Mouse (Mus musculus) bone marrow macrophage, adult 2 months (primary cell): ENCODE data around the gene Fancd2os. TPM values are rescaled to one million over a fixed set of nuclear protein-coding genes. Genes with fewer than 3 reads are reported as not detected.

Experiments used
- H3K27ac ChIP-seq: 2 replicates; pipeline ENCODE4 v1.5.1; 2012; ENCODE audit warnings: low read depth, low read length; ENCODE audit not compliant: insufficient read depth
- H3K4me1 ChIP-seq: 2 replicates; pipeline ENCODE4 v1.6.1; 2012; ENCODE audit warnings: low read length; ENCODE audit not compliant: control insufficient read depth, insufficient read depth
- H3K4me3 ChIP-seq: 2 replicates; pipeline ENCODE4 v1.5.1; 2012; ENCODE audit warnings: mild to moderate bottlenecking, low read length, moderate library complexity; ENCODE audit not compliant: insufficient read depth
- CTCF ChIP-seq: IDR thresholded peaks from 2 replicates; pipeline ENCODE4 v1.5.1; 2012; ENCODE audit warnings: low read depth, mild to moderate bottlenecking, low read length, moderate library complexity
- POLR2A ChIP-seq: IDR thresholded peaks from 2 replicates; pipeline ENCODE4 v1.6.1; 2012; ENCODE audit warnings: mild to moderate bottlenecking, low read depth, low read length, borderline replicate concordance
- polyA plus RNA-seq: library from polyadenylated mRNA; stranded (reverse); fragments of >200 nt; gene quantifications from 2 replicates; pipeline ENCODE4 v1.2.4, GENCODE M21; 2012; ENCODE audit not compliant: missing spikeins, insufficient read depth, insufficient read length

The Fancd2os gene
- polyA plus RNA-seq, 1 experiment: not detected

GRCm38 (mm10) chr6:113632863-113633262 lies 32.3 kb upstream of the Fancd2os start:
- no peak overlapping the region for H3K4me3 ChIP-seq

GRCm38 (mm10) chr6:113630322-113630721 lies 29.8 kb upstream of the Fancd2os start:
- no peak overlapping the region for H3K4me3 ChIP-seq
- H3K27ac ChIP-seq: peak overlapping the region; percentile 65
- peaks cover 28% of the 10 kb centered on the region for H3K4me1 ChIP-seq
- TF ChIP-seq CTCF: no peak
- no peak for TF ChIP-seq POLR2A

More at GRCm38 (mm10) chr6:113632863-113633262, 32.3 kb upstream of the Fancd2os start:
- Histone ChIP-seq H3K27ac (no peak overlapping the region), H3K4me1 (peaks cover 22% of the 10 kb centered on the region)
- TF ChIP-seq CTCF: no peak
- TF ChIP-seq POLR2A: no peak

GRCm38 (mm10) chr6:113624989-113625770 lies 24.7 kb upstream of the Fancd2os start:
- Histone ChIP-seq H3K27ac (no peak overlapping the region), H3K4me3 (peak overlapping the region; percentile 81)
- TF ChIP-seq POLR2A (no peak), CTCF (no peak)

GRCm38 (mm10) chr6:113623941-113624751 lies 23.6 kb upstream of the Fancd2os start, which contains the start of gene Vhl:
Gene Vhl (plus strand): TSS chr6:113623959.
- Histone ChIP-seq H3K4me1 (peaks cover 22% of the 10 kb centered on the region), H3K27ac (peak within 1 kb of the TSS; percentile 49), H3K4me3 (peak within 1 kb of the TSS; percentile 81)
- TF ChIP-seq POLR2A: no peak

More at GRCm38 (mm10) chr6:113624989-113625770, 24.7 kb upstream of the Fancd2os start:
- peaks cover 32% of the 10 kb centered on the region for H3K4me1 ChIP-seq

GRCm38 (mm10) chr6:113623386-113623785 lies 22.9 kb upstream of the Fancd2os start:
- H3K27ac ChIP-seq: no peak overlapping the region
- H3K4me1 ChIP-seq: peaks cover 19% of the 10 kb centered on the region
- no peak for TF ChIP-seq CTCF
- no peak for TF ChIP-seq POLR2A
- peak overlapping the region; percentile 57 for H3K4me3 ChIP-seq

GRCm38 (mm10) chr6:113615489-113615888 lies 15.0 kb upstream of the Fancd2os start:
- H3K4me1 ChIP-seq: peaks cover 3% of the 10 kb centered on the region; the same call in 1 of the 2 replicates
- H3K27ac ChIP-seq: no peak overlapping the region
- no peak overlapping the region for H3K4me3 ChIP-seq
- TF ChIP-seq POLR2A (no peak), CTCF (no peak)

GRCm38 (mm10) chr6:113614997-113615396 lies 14.5 kb upstream of the Fancd2os start:
- Histone ChIP-seq H3K4me3 (no peak overlapping the region), H3K4me1 (peaks cover 6% of the 10 kb centered on the region; the same call in 1 of the 2 replicates), H3K27ac (no peak overlapping the region)
- TF ChIP-seq POLR2A (no peak), CTCF (no peak)

- H3K27ac ChIP-seq: no peak overlapping the region
- H3K4me1 ChIP-seq: peaks cover 7% of the 10 kb centered on the region; the same call in 1 of the 2 replicates
- TF ChIP-seq CTCF (no peak), POLR2A (no peak)
- no peak overlapping the region for H3K4me3 ChIP-seq
These were observed 13.6 kb upstream of the Fancd2os start for GRCm38 (mm10) chr6:113614152-113614551.

- Histone ChIP-seq H3K4me3 (no peak overlapping the region), H3K4me1 (peaks cover 9% of the 10 kb centered on the region), H3K27ac (no peak overlapping the region)
- TF ChIP-seq CTCF: no peak
- no peak for TF ChIP-seq POLR2A
These were observed 11.9 kb upstream of the Fancd2os start for GRCm38 (mm10) chr6:113612258-113612969.

- TF ChIP-seq CTCF: no peak
- peaks cover 16% of the 10 kb centered on the region for H3K4me1 ChIP-seq
- no peak overlapping the region for H3K4me3 ChIP-seq
- H3K27ac ChIP-seq: no peak overlapping the region
These were observed 8.8 kb upstream of the Fancd2os start for GRCm38 (mm10) chr6:113609293-113609692.
